Mouse (Mus musculus) heart, adult 2 months (tissue): ENCODE measurements around the gene Usp40. TPM values are rescaled to one million over a fixed set of nuclear protein-coding genes. Genes with fewer than 3 reads are reported as not detected.

ENCODE experiments used
- DNase-seq, 2 experiments: peaks; one replicate each; pipeline ENCODE4 v3.0.0; 2021
- H3K27ac ChIP-seq: fragments of 200-600 bp; 2 replicates; pipeline ENCODE4 v1.8.1; 2022
- H3K27me3 ChIP-seq: fragments of 200-500 bp; 2 replicates; pipeline ENCODE4 v1.6.1; 2012; ENCODE audit warnings: mild to moderate bottlenecking, low read length, inconsistent platforms, mixed read lengths; ENCODE audit not compliant: control insufficient read depth, insufficient read depth
- H3K36me3 ChIP-seq: fragments of 200-500 bp; 2 replicates; pipeline ENCODE4 v1.6.1; 2012; ENCODE audit warnings: low read length, inconsistent platforms; ENCODE audit not compliant: control insufficient read depth, insufficient read depth
- H3K4me1 ChIP-seq: fragments of 200-500 bp; 2 replicates; pipeline ENCODE4 v1.6.1; 2011; ENCODE audit warnings: low read length; ENCODE audit not compliant: control insufficient read depth, insufficient read depth
- H3K4me3 ChIP-seq: fragments of 200-600 bp; 2 replicates; pipeline ENCODE4 v1.8.1; 2022
- H3K79me2 ChIP-seq: fragments of 200-500 bp; replicated peaks from 2 replicates; pipeline ENCODE4 v1.6.1; 2012; ENCODE audit warnings: mild to moderate bottlenecking, inconsistent platforms, low read length, moderate library complexity, mixed read lengths; ENCODE audit not compliant: control insufficient read depth, insufficient read depth
- H3K9ac ChIP-seq: fragments of 200-500 bp; 2 replicates; pipeline ENCODE4 v1.6.1; 2012; ENCODE audit warnings: low read depth, mild to moderate bottlenecking, control low read depth, inconsistent platforms, low read length, mixed read lengths
- CTCF ChIP-seq: fragments of 200-600 bp; IDR thresholded peaks from 2 replicates; pipeline ENCODE4 v1.8.1; 2022; ENCODE audit warnings: antibody characterized with exemption, mild to moderate bottlenecking, moderate library complexity
- EP300 ChIP-seq: fragments of 200-500 bp; IDR thresholded peaks from 2 replicates; pipeline ENCODE4 v1.6.1; 2011; ENCODE audit warnings: low read depth, low read length, control low read depth; ENCODE audit not compliant: insufficient read depth
- POLR2A ChIP-seq: fragments of 200-500 bp; IDR thresholded peaks from 2 replicates; pipeline ENCODE4 v1.6.1; 2011; ENCODE audit warnings: mild to moderate bottlenecking, low read depth, low read length, control low read depth; ENCODE audit not compliant: insufficient read depth
- WGBS: fragments of 180-500 bp; shearing (Covaris S2); methylation state at CpG from one replicate; pipeline ENCODE4 v1.1.7; 2018; 5-methylcytosine and 5-hydroxymethylcytosine counted together
- intact Hi-C: fragments of 180-260 bp; cut with DNase I; formaldehyde crosslinking; loops from one replicate; pipeline ENCODE4 v1.15.1; 2025
- polyA plus RNA-seq: library from polyadenylated mRNA; depleted of rRNA; stranded (reverse); fragments of >200 nt; gene quantifications from 2 replicates; pipeline ENCODE4 v1.2.3, GENCODE M21; 2012
- total RNA-seq, 2 experiments: library from RNA; stranded (reverse); gene quantifications; 2 replicates each; pipeline ENCODE4 v1.2.3; 2021

Usp40 gene
- total and polyA plus RNA-seq, 3 experiments: 9.3 to 15.6 (median 15.2) TPM

DNA sequence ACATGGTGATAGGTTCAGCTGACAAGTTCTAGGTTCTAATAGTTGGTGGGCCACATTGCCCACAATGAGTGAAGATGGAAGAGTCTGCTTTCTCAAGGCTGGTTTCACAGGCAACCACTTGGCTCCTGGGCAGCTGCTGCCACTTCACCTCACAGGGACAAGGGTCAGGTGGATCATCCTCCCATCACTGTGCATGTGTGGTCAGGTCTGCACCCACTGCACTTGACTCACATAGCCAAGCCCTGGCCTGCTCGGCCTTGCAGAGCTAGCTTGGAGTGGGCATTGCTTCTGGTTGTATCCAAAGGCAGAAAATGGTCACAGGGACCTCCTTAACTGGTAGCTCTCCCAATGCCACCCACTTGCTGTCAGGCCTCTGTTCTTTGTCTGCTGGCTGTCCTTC is 66.6 kb downstream of the Usp40 start:
- Histone ChIP-seq H3K27ac (no peak overlapping the region), H3K9ac (no peak overlapping the region), H3K4me1 (no peaks in the 10 kb centered on the region; the same call in 1 of the 2 replicates), H3K27me3 (no peaks in the 10 kb centered on the region), H3K79me2 (no peaks in the 10 kb centered on the region), H3K36me3 (peaks cover 8% of the 10 kb centered on the region), H3K4me3 (no peak overlapping the region)
- no peak for TF ChIP-seq CTCF
- intact Hi-C loops: no loop called here
- no peak for DNase-seq
- WGBS: 89% methylated on average over 1 of the region's 1 CpGs

DNA sequence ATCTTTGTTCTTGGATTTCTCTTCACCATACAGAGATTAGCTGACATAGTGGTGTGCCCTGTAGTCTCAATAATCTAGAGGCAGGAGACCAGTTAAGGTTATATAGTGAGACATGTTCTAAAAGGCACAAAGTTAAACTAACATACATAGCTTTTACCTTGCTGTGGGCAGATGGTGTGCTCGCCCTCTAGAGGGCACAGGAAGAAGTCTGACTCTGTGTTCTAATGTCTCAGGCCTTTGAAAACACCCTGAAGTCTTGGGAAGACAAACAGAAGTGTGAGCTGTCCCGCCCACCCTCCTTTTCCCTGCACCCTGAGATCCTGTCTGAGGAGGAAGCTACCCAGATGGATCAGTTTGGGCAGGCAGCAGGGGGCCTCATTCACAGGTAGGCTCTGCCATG is 71.8 kb downstream of the Usp40 start:
- Histone ChIP-seq H3K79me2 (no peaks in the 10 kb centered on the region), H3K4me1 (no peaks in the 10 kb centered on the region), H3K27me3 (no peaks in the 10 kb centered on the region), H3K36me3 (no peaks in the 10 kb centered on the region; the same call in 1 of the 2 replicates), H3K9ac (no peak overlapping the region), H3K4me3 (no peak overlapping the region), H3K27ac (no peak overlapping the region)
- TF ChIP-seq CTCF (peak; percentile 65), EP300 (no peak)
- intact Hi-C loops: no loop called here
- 52% methylated on average over 2 of the region's 2 CpGs for WGBS
- no peak for DNase-seq

DNA sequence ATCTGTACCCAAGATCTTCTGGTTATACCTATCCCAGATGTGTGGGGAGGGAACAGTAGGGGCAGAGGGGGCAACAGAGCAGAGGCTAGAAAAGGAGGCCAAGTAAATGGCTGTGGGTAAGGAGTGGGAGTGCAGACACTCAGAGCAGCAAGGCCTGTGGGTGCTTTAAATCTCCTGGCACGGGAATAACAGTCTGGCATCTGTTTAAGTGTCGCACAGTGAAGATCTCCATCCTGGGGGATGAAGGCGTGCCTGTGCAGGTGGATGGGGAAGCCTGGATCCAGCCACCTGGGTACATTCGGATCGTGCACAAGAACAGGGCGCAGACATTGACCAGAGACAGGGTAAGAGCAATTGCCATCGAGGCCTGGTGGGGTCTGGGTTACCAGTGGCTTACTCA is 72.3 kb downstream of the Usp40 start:
- no peaks in the 10 kb centered on the region for H3K27me3 ChIP-seq
- H3K36me3 ChIP-seq: no peaks in the 10 kb centered on the region; the same call in 1 of the 2 replicates
- WGBS: 91% methylated on average over 7 of the region's 7 CpGs
- TF ChIP-seq POLR2A (no peak), CTCF (no peak), EP300 (no peak)
- no peak overlapping the region for H3K27ac ChIP-seq
- intact Hi-C loops: no loop called here
- no peak overlapping the region for H3K9ac ChIP-seq
- no peak for DNase-seq
- no peak overlapping the region for H3K4me3 ChIP-seq
- no peaks in the 10 kb centered on the region for H3K4me1 ChIP-seq
- H3K79me2 ChIP-seq: no peaks in the 10 kb centered on the region

DNA sequence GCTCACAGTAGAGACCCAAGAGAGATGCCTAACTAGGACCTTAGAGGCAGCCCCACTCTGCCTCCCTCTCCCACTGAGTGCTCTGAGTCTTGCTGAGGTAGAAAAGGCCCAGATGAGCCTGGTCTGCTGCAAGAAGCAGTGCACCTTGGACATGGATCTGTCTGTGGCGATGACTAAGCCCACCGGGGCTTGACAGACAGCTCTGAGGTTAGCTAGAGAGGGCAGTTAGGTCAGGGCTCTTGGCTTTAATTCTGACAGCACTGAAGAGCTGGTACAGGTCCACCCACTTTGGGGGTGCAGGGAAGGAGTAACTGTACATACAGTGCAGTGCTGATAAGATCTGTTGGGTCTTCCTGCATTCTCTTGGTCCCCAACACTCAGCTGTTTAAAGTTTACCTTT is 72.8 kb downstream of the Usp40 start:
- TF ChIP-seq POLR2A: no peak
- TF ChIP-seq CTCF: no peak
- TF ChIP-seq EP300: no peak
- DNase-seq: no peak
- intact Hi-C loops: no loop called here
- Histone ChIP-seq H3K27ac (no peak overlapping the region), H3K4me3 (no peak overlapping the region), H3K9ac (no peak overlapping the region), H3K79me2 (no peaks in the 10 kb centered on the region), H3K27me3 (no peaks in the 10 kb centered on the region), H3K4me1 (no peaks in the 10 kb centered on the region), H3K36me3 (no peaks in the 10 kb centered on the region; the same call in 1 of the 2 replicates)
- 90% methylated on average over 2 of the region's 2 CpGs for WGBS

GRCm38 (mm10) chr1:87935095-87935494 is 73.3 kb downstream of the Usp40 start:
- no peak overlapping the region for H3K27ac ChIP-seq
- peak in 1 of 2 experiments; percentile 17 for DNase-seq
- H3K36me3 ChIP-seq: no peaks in the 10 kb centered on the region; the same call in 1 of the 2 replicates
- no peaks in the 10 kb centered on the region for H3K4me1 ChIP-seq
- intact Hi-C loops: no loop called here
- 82% methylated on average over 9 of the region's 9 CpGs for WGBS
- no peaks in the 10 kb centered on the region for H3K79me2 ChIP-seq
- no peak overlapping the region for H3K9ac ChIP-seq
- H3K27me3 ChIP-seq: no peaks in the 10 kb centered on the region
- TF ChIP-seq POLR2A (no peak), EP300 (no peak), CTCF (no peak)
- no peak overlapping the region for H3K4me3 ChIP-seq

DNA sequence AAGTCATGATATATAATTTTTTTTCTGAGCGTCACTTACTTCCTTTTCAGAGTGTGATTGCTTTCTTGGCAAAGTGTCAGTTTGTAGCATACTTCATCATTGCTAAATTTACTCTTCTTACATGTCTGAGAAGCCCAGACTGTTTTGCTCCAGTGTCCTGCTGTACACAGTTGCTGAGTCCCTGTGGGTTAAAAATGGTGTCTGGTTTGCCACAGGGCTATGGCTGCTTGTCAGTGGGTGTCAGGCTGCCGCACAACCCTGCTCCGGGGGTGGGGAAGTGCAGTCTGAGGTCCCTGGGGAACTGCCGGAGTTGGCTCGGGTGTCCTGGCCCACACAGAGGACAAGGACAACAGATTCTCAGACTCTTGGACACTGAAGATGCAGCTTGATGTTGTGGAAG is 75.3 kb downstream of the Usp40 start:
- H3K4me1 ChIP-seq: no peaks in the 10 kb centered on the region
- no peak for TF ChIP-seq EP300
- no peak for TF ChIP-seq CTCF
- no peak for TF ChIP-seq POLR2A
- intact Hi-C loops: no loop called here
- H3K27ac ChIP-seq: no peak overlapping the region
- no peak overlapping the region for H3K9ac ChIP-seq
- H3K4me3 ChIP-seq: no peak overlapping the region
- no peaks in the 10 kb centered on the region for H3K79me2 ChIP-seq
- no peaks in the 10 kb centered on the region for H3K27me3 ChIP-seq
- WGBS: 23% methylated on average over 5 of the region's 5 CpGs
- DNase-seq: peak in 1 of 2 experiments; percentile 46
- no peaks in the 10 kb centered on the region; the same call in 1 of the 2 replicates for H3K36me3 ChIP-seq
